Mouse (Mus musculus) adrenal gland, adult (tissue): Measurements from ENCODE around the gene Pacsin1.
A peak's percentile ranks its signal among the peaks of the same experiment; 100 is the strongest.

ENCODE experiments used
- DNase-seq, 2 experiments: peaks; one replicate each; pipeline ENCODE4 v3.0.0; 2022 to 2023; ENCODE audit warnings: low spot score in 1 of 2; ENCODE audit not compliant: inconsistent age in 2 of 2

The Pacsin1 gene

GRCm38 (mm10) chr17:27655089-27656010, at the start of gene Pacsin1:
Gene Pacsin1 (plus strand): TSS chr17:27655509.
- peak; percentile 42 to 68 for DNase-seq

DNA sequence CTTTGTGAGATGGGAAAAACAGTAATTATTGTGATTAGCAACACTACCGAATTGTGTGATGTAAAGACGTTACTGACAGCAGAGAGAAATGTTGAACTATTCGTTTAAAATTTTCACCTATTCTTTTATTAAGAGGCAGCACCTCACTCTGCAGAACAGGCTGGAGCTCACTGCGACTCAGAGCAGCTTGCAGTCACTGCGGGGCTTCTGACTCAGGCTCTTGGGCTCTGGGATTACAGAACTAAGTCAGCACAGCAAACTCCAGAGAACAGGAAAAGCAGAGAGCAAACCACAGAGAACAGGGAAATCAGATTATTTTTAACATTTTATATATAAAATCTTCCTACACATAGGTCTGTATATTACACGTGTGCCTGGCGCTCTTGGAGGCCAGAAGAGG, 45.7 kb upstream of the Pacsin1 start:
- no peak for DNase-seq

DNA sequence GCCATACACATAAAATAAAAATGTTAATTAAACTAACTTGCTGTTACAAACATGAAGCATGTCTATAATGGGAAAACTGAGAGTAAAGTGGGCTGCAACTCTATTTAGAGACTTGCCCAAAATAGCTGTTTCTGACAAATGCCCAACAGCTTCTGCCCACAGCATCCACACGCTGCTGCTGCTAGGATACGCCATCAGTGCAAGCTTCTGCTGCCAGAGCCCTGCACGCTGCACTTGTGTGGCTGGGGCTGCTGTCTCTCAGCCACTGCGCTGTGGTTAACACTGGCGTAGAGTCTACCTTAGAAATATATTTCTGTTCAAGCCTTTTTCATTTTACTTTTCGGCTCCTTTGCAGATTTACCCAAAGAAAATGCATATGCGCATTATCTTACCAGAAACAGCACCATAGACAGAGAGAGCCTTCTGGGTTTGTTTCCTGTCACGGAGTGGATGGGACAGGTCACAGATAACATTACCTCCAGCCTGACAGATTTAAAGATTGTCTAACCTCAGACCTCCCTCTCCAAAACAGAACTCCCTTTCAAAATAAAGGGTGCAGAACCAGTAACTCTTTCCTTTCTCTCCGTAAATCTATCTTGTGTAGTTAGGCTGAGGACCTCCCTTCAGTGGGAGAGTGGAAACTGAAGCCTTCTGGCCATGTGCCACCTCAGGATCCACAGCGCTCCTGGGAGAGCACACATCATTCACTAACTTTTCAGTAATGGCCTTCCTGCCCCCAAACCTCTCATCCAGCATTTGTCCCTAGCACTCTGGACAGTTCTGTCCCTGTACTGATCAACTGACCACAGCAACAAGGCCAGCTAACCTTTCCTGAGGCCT, 44.4 kb upstream of the Pacsin1 start:
- DNase-seq: no peak

GRCm38 (mm10) chr17:27611519-27611884, 43.8 kb upstream of the Pacsin1 start:
- DNase-seq: peak in 1 of 2 experiments; percentile 60

DNA sequence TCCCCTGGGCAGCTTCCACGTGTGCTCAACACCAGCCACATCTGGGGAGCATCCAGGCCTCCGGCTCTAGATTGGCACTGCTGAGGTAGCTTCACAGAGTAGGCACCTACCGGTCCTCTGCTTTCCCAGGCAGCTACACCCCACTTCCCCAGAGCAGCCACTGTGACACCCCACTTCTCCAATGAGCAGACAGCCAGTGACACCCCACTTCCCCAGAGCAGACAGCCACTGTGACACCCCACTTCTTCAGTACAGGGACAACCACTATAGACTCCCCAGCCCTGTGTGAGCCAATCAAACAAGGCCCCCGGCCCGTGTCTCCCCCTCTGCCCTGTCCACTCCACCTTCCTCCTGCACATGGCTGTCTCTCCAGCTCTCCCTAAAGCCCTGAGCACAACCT, 43.3 kb upstream of the Pacsin1 start:
- DNase-seq: no peak

GRCm38 (mm10) chr17:27613016-27613415, 42.3 kb upstream of the Pacsin1 start:
- DNase-seq: no peak

DNA sequence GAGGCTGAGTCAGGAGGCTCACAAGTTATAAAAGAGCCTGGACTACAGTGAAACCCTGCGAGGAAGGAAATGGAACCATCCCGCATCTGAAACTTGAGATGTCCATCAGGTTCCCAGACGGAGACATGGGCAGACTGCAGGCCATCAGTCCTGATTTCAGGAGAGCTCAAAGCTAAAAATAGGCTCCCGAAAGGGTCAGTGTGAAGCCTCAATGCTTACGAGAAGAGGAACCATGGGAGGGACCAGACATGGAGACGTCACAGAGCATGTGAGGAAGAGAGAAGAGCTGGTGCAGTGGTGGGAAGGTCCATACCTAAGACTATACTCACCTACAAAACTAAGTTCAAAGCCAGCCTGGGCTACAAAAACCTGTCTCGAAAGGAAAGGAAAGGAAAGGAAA, 39.9 kb upstream of the Pacsin1 start:
- no peak for DNase-seq

GRCm38 (mm10) chr17:27621161-27621560, 34.1 kb upstream of the Pacsin1 start:
- DNase-seq: peak in 1 of 2 experiments; percentile 54

- DNase-seq: peak in 1 of 2 experiments; percentile 79
Measured at GRCm38 (mm10) chr17:27621705-27622531, 33.4 kb upstream of the Pacsin1 start.

- DNase-seq: peak; percentile 58 to 82
Measured at GRCm38 (mm10) chr17:27622611-27623359, 32.5 kb upstream of the Pacsin1 start.

- DNase-seq: peak; percentile 93 to 97
Measured at GRCm38 (mm10) chr17:27623360-27624326, 31.7 kb upstream of the Pacsin1 start, which contains the start of gene Nudt3. Gene Nudt3 (minus strand): TSS chr17:27623495.

GRCm38 (mm10) chr17:27625455-27626251, 29.7 kb upstream of the Pacsin1 start:
- no peak for DNase-seq

DNA sequence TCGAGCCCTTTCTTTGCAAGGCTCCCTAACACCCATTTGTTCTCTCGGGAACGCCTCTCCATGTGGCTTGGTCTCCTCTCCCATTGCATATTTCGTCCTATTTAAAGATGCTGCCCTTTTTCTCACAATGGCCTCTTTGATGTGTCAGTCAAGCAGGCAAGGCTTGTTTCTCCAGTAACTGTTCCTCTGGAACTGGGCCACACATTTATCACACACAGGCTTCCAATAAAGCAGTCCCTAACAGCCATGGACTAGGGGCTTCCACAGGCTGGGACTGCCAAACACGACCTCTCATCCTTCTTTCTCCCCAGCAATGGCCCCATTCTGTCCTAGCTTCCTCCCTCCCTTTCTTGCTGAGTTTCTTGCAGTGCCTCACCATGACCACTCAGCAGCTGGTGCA, 28.6 kb upstream of the Pacsin1 start:
- peak in 1 of 2 experiments; percentile 62 for DNase-seq

GRCm38 (mm10) chr17:27627451-27627850, 27.9 kb upstream of the Pacsin1 start:
- DNase-seq: peak in 1 of 2 experiments; percentile 30

GRCm38 (mm10) chr17:27628376-27628775, 26.9 kb upstream of the Pacsin1 start:
- DNase-seq: peak in 1 of 2 experiments; percentile 63

DNA sequence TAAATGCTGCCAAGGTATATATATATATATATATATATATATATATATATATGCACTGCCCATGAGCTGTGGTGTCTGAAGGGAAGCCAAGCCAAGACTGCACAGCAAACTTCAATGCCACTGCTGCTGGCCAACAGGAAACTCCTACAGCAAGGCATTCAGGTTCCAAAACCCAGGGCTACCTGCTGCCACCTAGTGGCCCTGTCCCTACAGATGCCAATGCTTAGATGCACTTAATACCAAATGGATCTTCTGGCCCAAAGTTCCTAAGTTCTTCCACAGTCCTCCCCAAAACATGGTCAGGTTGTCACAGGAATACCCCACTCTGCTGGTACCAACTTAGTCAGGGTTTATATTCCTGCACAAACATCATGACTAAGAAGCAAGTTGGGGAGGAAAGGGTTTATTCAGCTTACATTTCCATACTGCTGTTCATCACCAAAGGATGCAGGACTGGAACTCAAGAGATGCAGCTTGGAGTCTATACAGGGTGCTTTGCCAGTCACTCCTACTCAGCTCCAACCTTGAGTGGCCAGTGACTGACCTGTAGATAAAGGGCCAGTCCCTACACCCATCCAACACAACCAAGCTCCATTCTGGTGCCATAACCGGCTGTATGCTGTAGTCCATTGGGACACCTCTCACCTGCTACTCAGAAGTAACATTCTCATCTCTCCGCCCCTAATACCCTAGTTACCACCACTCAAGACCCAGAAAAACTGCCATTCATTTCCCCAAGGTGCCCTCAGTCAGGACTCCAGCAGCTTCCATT, 25.9 kb upstream of the Pacsin1 start:
- DNase-seq: peak; percentile 82 to 93

DNA sequence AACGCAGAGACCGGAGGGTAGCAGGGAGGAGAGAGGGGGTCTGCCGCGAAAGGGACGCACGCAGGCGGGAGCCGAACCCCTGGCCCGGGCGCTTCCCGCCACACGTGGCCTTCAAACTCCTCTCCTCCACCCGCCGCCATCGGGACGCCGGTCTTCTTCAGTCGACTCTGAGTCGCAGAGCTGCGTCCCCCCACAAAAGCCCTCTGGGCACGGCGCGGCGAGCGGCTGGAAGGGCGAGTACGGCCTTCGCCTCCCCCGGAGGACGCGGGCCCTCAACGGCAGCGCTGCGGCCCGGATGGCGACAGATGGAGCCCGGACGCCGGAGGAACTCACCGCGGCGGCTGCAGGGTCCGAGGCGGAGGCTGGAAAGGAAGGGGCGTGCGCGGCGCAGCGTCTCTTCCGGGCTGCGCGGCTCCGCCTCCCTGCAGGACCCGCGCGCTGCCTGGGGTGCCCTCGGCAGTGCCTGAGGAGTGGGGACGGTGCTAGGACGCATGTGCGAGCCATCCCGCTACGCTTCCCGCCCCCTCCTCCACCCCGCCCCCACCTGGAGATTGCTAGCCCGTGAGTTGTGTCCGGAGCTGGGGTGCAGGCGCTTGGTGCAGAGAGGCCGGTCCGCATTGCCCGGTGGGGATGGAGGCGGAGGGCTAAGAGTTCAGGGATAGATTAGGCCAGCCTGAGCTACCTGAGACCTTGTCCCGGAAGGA, 20.3 kb upstream of the Pacsin1 start, which contains the start of gene RPS10-NUDT3:
RPS10-NUDT3 (minus strand) TSS at position 352 of the 704 bp plus-strand sequence.
- peak; percentile 93 to 97 for DNase-seq
